Mouse (Mus musculus) spleen, adult 2 months (tissue): ENCODE data around the gene Lsm12.

ENCODE experiments used
- CTCF ChIP-seq: fragments of 200-500 bp; IDR thresholded peaks from 2 replicates; pipeline ENCODE4 v1.5.1; 2011; ENCODE audit warnings: mild to moderate bottlenecking, inconsistent platforms; ENCODE audit not compliant: insufficient read depth, insufficient read length, insufficient replicate concordance; ENCODE audit errors: extremely low read depth
- POLR2A ChIP-seq: fragments of 200-500 bp; IDR thresholded peaks from 2 replicates; pipeline ENCODE4 v1.6.1; 2011; ENCODE audit warnings: low read depth, low read length, inconsistent platforms

DNA sequence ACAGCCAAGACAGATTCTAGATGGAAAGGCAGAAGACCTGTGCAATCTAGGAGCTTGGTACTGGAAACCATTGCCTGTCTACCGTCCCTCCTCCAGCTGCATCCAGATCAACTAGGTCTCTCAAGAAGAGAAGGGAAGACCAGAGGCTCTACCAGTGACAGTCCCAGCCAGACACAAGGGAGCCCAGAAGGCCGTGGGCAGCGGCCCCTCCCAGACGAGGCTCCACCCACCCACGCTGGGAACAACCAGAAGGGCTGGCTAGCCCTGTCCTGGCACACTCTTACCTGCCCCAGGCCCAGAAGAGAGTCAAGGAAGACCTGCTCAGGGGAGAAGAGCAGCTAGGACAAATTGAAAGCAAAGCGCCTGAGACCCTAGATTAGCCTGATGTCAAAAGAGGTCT is 35.4 kb upstream of the Lsm12 start:
- TF ChIP-seq POLR2A, result no peak
- TF ChIP-seq CTCF, result no peak
